Mouse (Mus musculus) heart, adult 2 months (tissue): ENCODE measurements around the gene Tspan9.

Experiments used
- CTCF ChIP-seq: fragments of 200-600 bp; IDR thresholded peaks from 2 replicates; pipeline ENCODE4 v1.8.1; 2022; ENCODE audit warnings: antibody characterized with exemption, mild to moderate bottlenecking, moderate library complexity
- EP300 ChIP-seq: fragments of 200-500 bp; IDR thresholded peaks from 2 replicates; pipeline ENCODE4 v1.6.1; 2011; ENCODE audit warnings: low read depth, low read length, control low read depth; ENCODE audit not compliant: insufficient read depth
- POLR2A ChIP-seq: fragments of 200-500 bp; IDR thresholded peaks from 2 replicates; pipeline ENCODE4 v1.6.1; 2011; ENCODE audit warnings: mild to moderate bottlenecking, low read depth, low read length, control low read depth; ENCODE audit not compliant: insufficient read depth

- TF ChIP-seq EP300 (peak; percentile 93), CTCF (no peak), POLR2A (no peak; the same call in 1 of the 2 replicates)
These were observed 19.0 kb downstream of the Tspan9 start for GRCm38 (mm10) chr6:128124222-128124971.
